Mouse (Mus musculus): ENCODE measurements at regions not wholly inside any gene's neighbourhood (a gene's known extent, or its start where the extent isn't known, plus 50 kb on each side); places are given as distances from the start of the nearest gene placed in this dataset.

DNA sequence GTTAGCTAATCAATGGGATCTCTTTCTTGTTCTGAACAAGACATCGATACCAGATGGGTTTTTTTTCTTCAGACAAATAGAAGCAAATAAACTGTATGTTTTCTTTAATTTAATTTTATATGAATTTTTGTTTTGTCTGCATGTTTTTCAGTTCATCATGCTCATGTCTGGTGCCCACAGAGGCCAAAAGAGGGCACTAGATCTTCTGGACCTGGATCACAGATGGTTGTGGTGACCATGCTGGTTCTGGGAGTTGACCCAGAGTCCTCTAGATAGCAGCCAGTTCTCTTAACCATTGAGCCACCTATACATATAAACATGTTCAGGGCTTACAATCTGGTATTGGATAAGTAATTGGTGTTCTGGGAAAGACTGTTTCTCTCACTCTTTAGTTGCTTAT, 120.7 kb downstream of the Kctd12 start:
- H3K27me3 ChIP-seq (ENCODE audit: control insufficient read depth, insufficient read depth, low read length), result no peaks in the 10 kb centered on the region
- no peak overlapping the region for H3K4me3 ChIP-seq (ENCODE audit: control insufficient read depth, low read depth, low read length)
- TF ChIP-seq CTCF (IDR thresholded peaks at IDR 0.05; ENCODE audit: control insufficient read depth, insufficient read depth, insufficient replicate concordance, low read depth, low read length) (no peak), POLR2A (IDR thresholded peaks at IDR 0.05; ENCODE audit: control insufficient read depth, low read depth, low read length) (no peak)
- H3K27ac ChIP-seq (ENCODE audit: control insufficient read depth, insufficient read depth, low read depth, low read length), result no peak overlapping the region
- no peaks in the 10 kb centered on the region for H3K36me3 ChIP-seq (ENCODE audit: control insufficient read depth, insufficient read depth, low read length)
- H3K4me1 ChIP-seq (ENCODE audit: control insufficient read depth, insufficient read depth, low read length), result no peaks in the 10 kb centered on the region

DNA sequence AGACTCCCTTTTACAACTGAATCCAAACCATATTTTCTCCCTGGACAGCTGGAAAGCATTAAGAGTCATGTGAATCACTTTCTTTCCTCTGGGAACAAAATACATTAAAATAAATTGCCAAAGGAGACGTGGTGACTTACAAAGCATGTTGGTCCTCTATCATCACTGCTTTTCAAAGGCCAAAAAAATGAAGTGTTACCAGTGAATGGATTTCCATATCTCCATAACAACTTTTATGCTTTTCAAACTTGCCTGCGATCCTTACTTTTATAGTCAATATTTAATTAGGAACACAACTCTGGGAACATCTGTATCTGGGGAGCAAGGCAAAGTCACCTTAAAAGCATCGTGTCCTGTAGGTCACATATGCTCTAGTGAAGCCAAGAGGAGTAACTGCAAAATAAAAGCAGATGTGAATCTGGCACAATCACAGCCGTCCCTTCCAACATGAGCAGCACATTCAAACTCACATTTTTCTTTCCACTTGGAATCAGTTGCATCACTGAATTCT, 123.0 kb downstream of the Kctd12 start:
- Histone ChIP-seq H3K36me3 (ENCODE audit: control insufficient read depth, insufficient read depth, low read length) (no peaks in the 10 kb centered on the region), H3K4me1 (ENCODE audit: control insufficient read depth, insufficient read depth, low read length) (no peaks in the 10 kb centered on the region), H3K4me3 (ENCODE audit: control insufficient read depth, low read depth, low read length) (no peak overlapping the region), H3K27me3 (ENCODE audit: control insufficient read depth, insufficient read depth, low read length) (no peaks in the 10 kb centered on the region), H3K27ac (ENCODE audit: control insufficient read depth, insufficient read depth, low read depth, low read length) (no peak overlapping the region)
- TF ChIP-seq POLR2A (IDR thresholded peaks at IDR 0.05; ENCODE audit: control insufficient read depth, low read depth, low read length), result no peak
- TF ChIP-seq CTCF (IDR thresholded peaks at IDR 0.05; ENCODE audit: control insufficient read depth, insufficient read depth, insufficient replicate concordance, low read depth, low read length), result no peak

DNA sequence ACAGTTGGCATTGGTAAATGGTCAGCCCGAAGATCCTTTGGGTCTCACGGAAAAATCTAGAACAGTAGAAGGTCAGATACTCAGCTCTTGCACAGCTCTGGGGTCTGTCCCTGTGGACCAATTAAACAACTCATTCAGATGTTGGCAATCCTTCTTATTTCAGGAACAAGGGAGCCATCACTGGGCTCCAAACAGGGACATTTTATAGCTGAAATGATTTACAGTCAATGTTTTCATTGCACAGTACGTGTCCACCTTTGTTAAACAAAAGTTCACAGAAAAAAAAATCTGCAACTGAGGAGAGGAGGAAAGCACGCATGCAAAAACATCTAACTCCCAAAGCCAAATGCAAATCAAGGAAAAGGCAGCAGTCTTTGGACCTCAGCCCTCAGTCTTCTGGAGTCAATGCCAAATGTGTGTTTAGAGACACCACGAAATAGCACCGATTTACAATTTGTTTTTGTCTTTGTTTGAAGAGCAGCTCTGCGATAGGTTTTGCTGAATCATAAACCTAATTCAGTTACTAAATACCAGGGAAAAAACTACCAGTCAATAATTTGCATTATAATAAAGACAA, 127.1 kb downstream of the Kctd12 start:
- Histone ChIP-seq H3K36me3 (ENCODE audit: control insufficient read depth, insufficient read depth, low read length) (no peaks in the 10 kb centered on the region), H3K27me3 (ENCODE audit: control insufficient read depth, insufficient read depth, low read length) (no peaks in the 10 kb centered on the region), H3K4me1 (ENCODE audit: control insufficient read depth, insufficient read depth, low read length) (no peaks in the 10 kb centered on the region), H3K4me3 (ENCODE audit: control insufficient read depth, low read depth, low read length) (no peak overlapping the region), H3K27ac (ENCODE audit: control insufficient read depth, insufficient read depth, low read depth, low read length) (no peak overlapping the region)
- TF ChIP-seq POLR2A (IDR thresholded peaks at IDR 0.05; ENCODE audit: control insufficient read depth, low read depth, low read length), result no peak
- TF ChIP-seq CTCF (IDR thresholded peaks at IDR 0.05; ENCODE audit: control insufficient read depth, insufficient read depth, insufficient replicate concordance, low read depth, low read length), result no peak

DNA sequence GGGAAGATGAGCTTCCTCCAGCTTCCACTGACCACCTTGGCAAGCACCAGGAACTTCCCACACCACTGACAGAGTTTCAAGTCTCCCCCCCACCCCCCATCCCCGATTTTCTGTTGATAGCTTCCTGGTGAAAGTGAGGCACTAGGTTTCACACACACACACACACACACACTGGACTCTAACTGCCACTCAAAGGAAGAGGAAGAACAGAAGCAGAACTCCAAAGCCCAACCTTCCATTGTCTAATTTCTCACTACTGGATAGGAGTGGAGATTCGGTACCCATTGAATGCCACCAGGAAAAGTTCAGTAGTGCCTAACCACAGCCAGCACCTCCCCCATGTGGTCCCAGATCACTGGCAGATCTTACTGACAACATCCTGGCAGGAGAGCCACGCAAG, 138.7 kb downstream of the Kctd12 start:
- Histone ChIP-seq H3K27ac (ENCODE audit: control insufficient read depth, insufficient read depth, low read depth, low read length) (no peak overlapping the region), H3K4me1 (ENCODE audit: control insufficient read depth, insufficient read depth, low read length) (no peaks in the 10 kb centered on the region), H3K4me3 (ENCODE audit: control insufficient read depth, low read depth, low read length) (no peak overlapping the region), H3K36me3 (ENCODE audit: control insufficient read depth, insufficient read depth, low read length) (no peaks in the 10 kb centered on the region), H3K27me3 (ENCODE audit: control insufficient read depth, insufficient read depth, low read length) (no peaks in the 10 kb centered on the region)
- no peak for TF ChIP-seq POLR2A (IDR thresholded peaks at IDR 0.05; ENCODE audit: control insufficient read depth, low read depth, low read length)
- no peak for TF ChIP-seq CTCF (IDR thresholded peaks at IDR 0.05; ENCODE audit: control insufficient read depth, insufficient read depth, insufficient replicate concordance, low read depth, low read length)

DNA sequence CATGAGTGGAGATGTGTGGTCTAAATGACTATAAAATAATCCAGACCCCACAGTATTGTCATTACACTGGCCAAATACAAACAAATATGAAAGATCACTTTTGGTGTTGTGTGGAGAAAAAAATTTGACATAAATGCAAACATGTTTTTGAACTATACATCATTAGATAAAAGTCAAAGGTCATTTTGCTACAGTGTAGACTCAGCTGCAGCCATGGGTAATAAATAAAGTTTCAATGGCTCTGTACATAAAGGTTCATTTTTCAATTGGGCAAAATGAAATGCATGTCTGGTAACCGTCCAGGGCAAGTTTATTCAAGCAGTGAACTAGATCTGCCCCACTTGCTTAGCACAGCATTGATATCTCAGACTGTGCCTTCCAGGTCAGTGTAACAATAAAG, 144.8 kb downstream of the Kctd12 start:
- Histone ChIP-seq H3K36me3 (ENCODE audit: control insufficient read depth, insufficient read depth, low read length) (no peaks in the 10 kb centered on the region), H3K4me3 (ENCODE audit: control insufficient read depth, low read depth, low read length) (no peak overlapping the region)
- TF ChIP-seq POLR2A (IDR thresholded peaks at IDR 0.05; ENCODE audit: control insufficient read depth, low read depth, low read length) (no peak), CTCF (IDR thresholded peaks at IDR 0.05; ENCODE audit: control insufficient read depth, insufficient read depth, insufficient replicate concordance, low read depth, low read length) (no peak)

DNA sequence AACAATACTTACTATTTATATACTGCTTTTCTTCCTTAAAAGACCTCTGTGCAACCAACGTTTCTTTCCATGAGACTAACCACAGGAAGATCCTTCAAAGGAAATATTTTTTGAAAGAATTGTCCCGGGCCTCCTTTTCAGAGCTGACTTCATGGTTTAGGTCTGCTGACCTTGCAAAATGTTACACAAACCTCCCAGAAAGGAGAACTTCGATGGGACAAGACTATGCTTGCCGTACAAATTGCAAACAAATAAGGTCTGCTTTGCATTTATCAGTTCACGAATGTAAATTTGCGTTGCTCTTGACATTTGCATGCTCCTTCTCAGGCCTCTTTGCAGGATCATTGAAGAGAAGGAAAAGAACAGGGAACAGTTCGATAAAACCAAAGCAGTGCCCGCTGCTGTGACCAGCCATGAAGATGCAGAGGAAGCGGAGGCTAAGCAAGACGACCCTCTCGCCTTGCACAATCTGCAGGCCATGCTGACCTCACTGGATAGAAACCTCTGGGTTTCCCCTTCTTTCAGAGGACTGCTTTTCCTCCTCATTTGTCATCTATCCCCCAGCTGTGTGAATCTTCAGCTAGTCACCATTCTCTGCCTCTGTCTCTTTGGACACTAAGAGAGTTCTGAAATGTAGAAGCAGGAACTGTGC, 147.2 kb downstream of the Kctd12 start:
- Histone ChIP-seq H3K4me3 (ENCODE audit: control insufficient read depth, low read depth, low read length) (no peak overlapping the region; the same call in 1 of the 2 replicates), H3K27me3 (ENCODE audit: control insufficient read depth, insufficient read depth, low read length) (no peaks in the 10 kb centered on the region), H3K36me3 (ENCODE audit: control insufficient read depth, insufficient read depth, low read length) (no peaks in the 10 kb centered on the region), H3K4me1 (ENCODE audit: control insufficient read depth, insufficient read depth, low read length) (no peaks in the 10 kb centered on the region), H3K27ac (ENCODE audit: control insufficient read depth, insufficient read depth, low read depth, low read length) (no peak overlapping the region)
- no peak for TF ChIP-seq POLR2A (IDR thresholded peaks at IDR 0.05; ENCODE audit: control insufficient read depth, low read depth, low read length)
- TF ChIP-seq CTCF (IDR thresholded peaks at IDR 0.05; ENCODE audit: control insufficient read depth, insufficient read depth, insufficient replicate concordance, low read depth, low read length), result no peak

More for the DNA sequence above, 144.8 kb downstream of the Kctd12 start:
- H3K4me1 ChIP-seq (ENCODE audit: control insufficient read depth, insufficient read depth, low read length), result no peaks in the 10 kb centered on the region
- H3K27me3 ChIP-seq (ENCODE audit: control insufficient read depth, insufficient read depth, low read length), result no peaks in the 10 kb centered on the region
- no peak overlapping the region for H3K27ac ChIP-seq (ENCODE audit: control insufficient read depth, insufficient read depth, low read depth, low read length)

DNA sequence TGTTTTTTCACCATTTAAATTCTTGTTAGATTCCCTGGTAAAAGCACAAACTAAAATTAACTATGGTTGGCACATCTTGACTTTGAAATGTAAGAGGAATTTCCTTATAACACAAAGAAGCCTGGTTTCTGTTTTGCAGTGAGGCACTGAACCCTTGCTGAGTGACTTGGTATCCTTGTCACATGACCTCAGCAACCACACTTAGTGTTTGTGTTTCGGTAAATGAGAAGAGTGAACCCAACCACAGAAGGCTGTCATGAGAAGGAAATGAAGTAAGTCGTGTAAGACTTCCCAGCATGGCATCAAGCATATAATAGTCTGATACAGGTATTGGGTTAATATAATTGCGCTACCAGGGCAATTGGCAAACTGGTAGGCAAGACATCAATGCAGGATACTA, 154.0 kb downstream of the Kctd12 start:
- H3K36me3 ChIP-seq (ENCODE audit: control insufficient read depth, insufficient read depth, low read length), result no peaks in the 10 kb centered on the region
- no peaks in the 10 kb centered on the region for H3K27me3 ChIP-seq (ENCODE audit: control insufficient read depth, insufficient read depth, low read length)
- TF ChIP-seq POLR2A (IDR thresholded peaks at IDR 0.05; ENCODE audit: control insufficient read depth, low read depth, low read length) (no peak), CTCF (IDR thresholded peaks at IDR 0.05; ENCODE audit: control insufficient read depth, insufficient read depth, insufficient replicate concordance, low read depth, low read length) (no peak)
- H3K4me1 ChIP-seq (ENCODE audit: control insufficient read depth, insufficient read depth, low read length), result no peaks in the 10 kb centered on the region
- H3K27ac ChIP-seq (ENCODE audit: control insufficient read depth, insufficient read depth, low read depth, low read length), result no peak overlapping the region
- H3K4me3 ChIP-seq (ENCODE audit: control insufficient read depth, low read depth, low read length), result no peak overlapping the region
